Comparison of ENCODE assay signal across 25 mouse cellular contexts in the genomic region with DNA sequence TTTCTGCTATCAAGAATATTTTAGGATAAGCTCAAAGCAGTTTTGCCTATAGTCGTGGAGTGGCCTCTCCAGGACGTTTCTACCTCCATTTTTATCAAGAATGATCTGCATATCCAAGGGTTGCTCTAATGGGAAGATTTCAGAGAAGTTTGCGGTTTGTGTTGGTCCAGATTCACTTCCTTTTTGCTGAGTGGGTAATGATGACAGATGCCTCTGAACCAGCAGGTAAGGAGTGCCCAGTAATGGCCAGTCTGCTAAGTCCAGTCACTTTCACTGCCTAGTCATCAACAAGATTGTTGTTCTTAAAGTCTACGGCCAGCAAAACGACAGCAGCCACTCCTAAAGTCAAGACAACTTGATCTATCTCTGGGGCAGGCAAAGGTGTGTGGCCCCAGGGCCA. TPM values are rescaled to one million over a fixed set of nuclear protein-coding genes. Genes with fewer than 3 reads are reported as not detected.
A peak's percentile ranks its signal among the peaks of the same experiment; 100 is the strongest.
DNase-seq lines count a peak whose midpoint lies in the region; ATAC-seq and TF ChIP-seq lines count a peak whose summit lies in the region.
"Had no signal": no experiment of that assay in that cellular context is flagged by ENCODE, and none has a peak within 500 bp of the region (broad histone marks: within the 10 kb centered on the region; RNA-seq: fewer than 3 reads in every experiment).

No protein-coding gene starts in this region.

- WGBS in kidney, embryonic 15.5 days: 67% methylated on average over 5 of the region's 5 CpGs
- WGBS in olfactory bulb, adult 2 months: 91% methylated on average over 5 of the region's 5 CpGs
- WGBS in midbrain, embryonic 16.5 days: 89% methylated on average over 5 of the region's 5 CpGs
- 79% methylated on average over 5 of the region's 5 CpGs for WGBS in hindbrain, embryonic 11.5 days

- H3K27me3 ChIP-seq in kidney, embryonic 15.5 days: no peaks in the 10 kb centered on the region
- H3K27me3 ChIP-seq in midbrain, embryonic 16.5 days (ENCODE audit: control insufficient read depth, insufficient read depth, low read depth, low read length): no peaks in the 10 kb centered on the region
- H3K27me3 ChIP-seq in hindbrain, embryonic 11.5 days (ENCODE audit: control insufficient read depth, insufficient read depth, low read length): no peaks in the 10 kb centered on the region
- H3K27me3 ChIP-seq: embryonic facial prominence, embryonic 13.5 days; forebrain, embryonic 12.5 days; hindbrain, embryonic 12.5 days had no signal

- no peak for DNase-seq in kidney, adult 11 months
- no peak for DNase-seq in hindbrain, embryonic 11.5 days (ENCODE audit: low spot score)
- DNase-seq: adrenal gland, adult 8-10 months; cerebellum, adult 11-12 months; cerebellum, adult 9-10 months; cerebellum, postnatal 25 days; gastrocnemius, postnatal 10 days had no signal

- peak overlapping the region; percentile 78 for H3K27ac ChIP-seq in kidney, embryonic 15.5 days
- peak overlapping the region; percentile 40; the same call in 1 of the 2 replicates for H3K27ac ChIP-seq in olfactory bulb, adult 2 months (ENCODE audit: insufficient read depth, low read depth, low read length)
- H3K27ac ChIP-seq in midbrain, embryonic 16.5 days (ENCODE audit: low read length): no peak overlapping the region
- H3K27ac ChIP-seq in hindbrain, embryonic 11.5 days (ENCODE audit: low read depth, low read length): no peak overlapping the region
- H3K27ac ChIP-seq: embryonic facial prominence, embryonic 13.5 days; forebrain, embryonic 12.5 days; hindbrain, embryonic 12.5 days had no signal

- no peak for TF ChIP-seq CTCF in olfactory bulb, adult 2 months (IDR thresholded peaks at IDR 0.05; ENCODE audit: insufficient read depth, low read depth, low read length)

- H3K36me3 ChIP-seq in kidney, embryonic 15.5 days: no peaks in the 10 kb centered on the region
- no peaks in the 10 kb centered on the region for H3K36me3 ChIP-seq in midbrain, embryonic 16.5 days (ENCODE audit: control insufficient read depth, insufficient read depth, low read length)
- H3K36me3 ChIP-seq in hindbrain, embryonic 11.5 days (ENCODE audit: control insufficient read depth, insufficient read depth, low read length): no peaks in the 10 kb centered on the region
- H3K36me3 ChIP-seq: embryonic facial prominence, embryonic 13.5 days; forebrain, embryonic 12.5 days; heart, embryonic 12.5 days; hindbrain, embryonic 12.5 days had no signal

- no peak for ATAC-seq in kidney, embryonic 15.5 days (replicated peaks; ENCODE audit: low FRiP score)
- ATAC-seq in common myeloid progenitor, adult 5-6 weeks (replicated peaks; ENCODE audit: low read depth, poor library complexity, severe bottlenecking): 0 out of 2 replicates have a peak, but pooled peaks have one; percentile 45
- ATAC-seq in megakaryocyte, adult 5-6 weeks (ENCODE audit: poor library complexity, severe bottlenecking): peak; percentile 80
- ATAC-seq in midbrain, embryonic 16.5 days: no peak
- ATAC-seq in hindbrain, embryonic 11.5 days (ENCODE audit: low FRiP score): no peak
- ATAC-seq: forebrain, embryonic 16.5 days; hindbrain, embryonic 16.5 days had no signal

- no peak overlapping the region for H3K4me3 ChIP-seq in kidney, embryonic 15.5 days (replicated peaks)
- H3K4me3 ChIP-seq in olfactory bulb, adult 2 months (ENCODE audit: insufficient read depth, low read depth, low read length): no peak overlapping the region
- no peak overlapping the region for H3K4me3 ChIP-seq in midbrain, embryonic 16.5 days (ENCODE audit: low read depth, low read length)
- no peak overlapping the region for H3K4me3 ChIP-seq in hindbrain, embryonic 11.5 days (ENCODE audit: low read depth, low read length)
- H3K4me3 ChIP-seq: embryonic facial prominence, embryonic 13.5 days; forebrain, embryonic 12.5 days; heart, embryonic 12.5 days; hindbrain, embryonic 12.5 days had no signal

- no peak overlapping the region for H3K9ac ChIP-seq in kidney, embryonic 15.5 days
- no peak overlapping the region for H3K9ac ChIP-seq in midbrain, embryonic 16.5 days (ENCODE audit: low read depth, low read length)
- H3K9ac ChIP-seq in hindbrain, embryonic 11.5 days (ENCODE audit: low read depth, low read length): no peak overlapping the region
- H3K9ac ChIP-seq: embryonic facial prominence, embryonic 13.5 days; forebrain, embryonic 12.5 days; heart, embryonic 12.5 days; hindbrain, embryonic 12.5 days had no signal

- no peaks in the 10 kb centered on the region for H3K9me3 ChIP-seq in kidney, embryonic 15.5 days (replicated peaks)
- no peaks in the 10 kb centered on the region for H3K9me3 ChIP-seq in midbrain, embryonic 16.5 days (replicated peaks; ENCODE audit: control insufficient read depth, low read length, poor library complexity, severe bottlenecking)
- H3K9me3 ChIP-seq in hindbrain, embryonic 11.5 days (ENCODE audit: control insufficient read depth, low read length): no peaks in the 10 kb centered on the region
- H3K9me3 ChIP-seq: embryonic facial prominence, embryonic 13.5 days; forebrain, embryonic 12.5 days; heart, embryonic 12.5 days; hindbrain, embryonic 12.5 days had no signal

- TF ChIP-seq POLR2A in olfactory bulb, adult 2 months (IDR thresholded peaks at IDR 0.05; ENCODE audit: insufficient read depth, low read depth, low read length): no peak

- peaks cover 25% of the 10 kb centered on the region for H3K4me1 ChIP-seq in kidney, embryonic 15.5 days
- no peaks in the 10 kb centered on the region for H3K4me1 ChIP-seq in olfactory bulb, adult 2 months (ENCODE audit: control insufficient read depth, insufficient read depth, low read length)
- no peaks in the 10 kb centered on the region for H3K4me1 ChIP-seq in midbrain, embryonic 16.5 days (ENCODE audit: control insufficient read depth, insufficient read depth, low read length)
- no peaks in the 10 kb centered on the region for H3K4me1 ChIP-seq in hindbrain, embryonic 11.5 days (replicated peaks; ENCODE audit: control insufficient read depth, insufficient read depth, low read length)
- H3K4me1 ChIP-seq: forebrain, embryonic 12.5 days; hindbrain, embryonic 12.5 days had no signal

- H3K4me2 ChIP-seq in kidney, embryonic 15.5 days: no peak overlapping the region
- H3K4me2 ChIP-seq in midbrain, embryonic 16.5 days (ENCODE audit: low read length): no peak overlapping the region
- no peak overlapping the region for H3K4me2 ChIP-seq in hindbrain, embryonic 11.5 days (replicated peaks; ENCODE audit: low read depth, low read length)
- H3K4me2 ChIP-seq: embryonic facial prominence, embryonic 13.5 days; forebrain, embryonic 12.5 days; heart, embryonic 12.5 days; hindbrain, embryonic 12.5 days had no signal

RNA-seq across cellular contexts. Expression of gene 4930432M17Rik, which starts 32.8 kb away (rescaled TPM):
- not detected in 2 replicates for polyA plus RNA-seq in kidney, embryonic 15.5 days (2015; fragmentation: Nextera tagmentation; extraction: Ambion mirVana)
- not detected in 2 replicates for total RNA-seq in common myeloid progenitor, adult 5-6 weeks (2017)
- total RNA-seq in megakaryocyte, adult 5-6 weeks (2015): not detected in 2 replicates
- not detected in 2 replicates for total RNA-seq in megakaryocyte, adult 5-6 weeks (2017)
- not detected in 2 replicates for polyA plus RNA-seq in olfactory bulb, adult 2 months (2012; ENCODE audit: insufficient read depth, insufficient read length, low replicate concordance, missing spikeins)
- not detected in 2 replicates for polyA plus RNA-seq in midbrain, embryonic 16.5 days (2015; fragmentation: Nextera tagmentation; extraction: Ambion mirVana)
- not detected in 2 replicates for polyA plus RNA-seq in hindbrain, embryonic 11.5 days (2014; fragmentation: Nextera tagmentation; extraction: Ambion mirVana)
- total RNA-seq: adrenal gland, adult 8-10 months; adrenal gland, postnatal 4 days; ES-E14; gastrocnemius, postnatal 10 days; gastrocnemius, postnatal 4 days; heart, adult 8-10 months; heart, postnatal 25 days had no signal
- polyA plus RNA-seq: embryonic facial prominence, embryonic 13.5 days; forebrain, embryonic 12.5 days; forebrain, embryonic 16.5 days; frontal cortex, adult 2 months; heart, embryonic 12.5 days; heart, embryonic 16.5 days; hindbrain, embryonic 12.5 days; hindbrain, embryonic 16.5 days had no signal

Comparison
In these comparisons a context has a peak if more than half of its experiments do, and no peak if none do; other contexts are left out.
1. ATAC-seq: peak in common myeloid progenitor, adult 5-6 weeks (single experiment) and megakaryocyte, adult 5-6 weeks (single experiment); none in kidney, embryonic 15.5 days (single experiment), midbrain, embryonic 16.5 days (single experiment) and hindbrain, embryonic 11.5 days (single experiment).
2. H3K27ac ChIP-seq: peak in kidney, embryonic 15.5 days (single experiment) and olfactory bulb, adult 2 months (single experiment); none in midbrain, embryonic 16.5 days (single experiment) and hindbrain, embryonic 11.5 days (single experiment).